Mouse (Mus musculus) right cerebral cortex, postnatal 10 days (tissue): ENCODE data around the gene Nfkbil1.
"Not testable (repeated sequence)": the region's sequence is repeated elsewhere in the genome, so short reads cannot be mapped to it uniquely, and the experiment has no call there.

ENCODE experiments used
- DNase-seq, 2 experiments: peaks; one replicate each; pipeline ENCODE4 v3.0.0; 2021; ENCODE audit warnings: low spot score in 2 of 2

Nfkbil1 gene

DNA sequence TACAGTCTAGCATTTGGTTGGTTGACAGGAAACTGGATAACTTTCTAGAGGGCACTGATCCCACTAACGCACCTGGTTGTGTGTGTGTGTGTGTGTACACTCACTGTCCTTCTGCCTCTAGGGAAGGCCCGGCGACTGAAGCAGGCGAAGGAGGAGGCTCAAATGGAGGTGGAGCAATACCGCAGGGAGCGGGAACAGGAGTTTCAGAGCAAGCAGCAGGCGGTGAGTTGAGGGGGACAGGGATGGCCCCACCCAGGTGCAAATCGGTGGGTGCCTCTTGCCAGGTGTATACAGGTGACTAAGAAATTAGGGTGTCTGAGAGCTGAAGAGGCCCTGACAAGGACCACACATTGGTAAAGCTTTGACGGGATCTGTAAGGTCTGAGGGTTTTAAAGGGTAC, 1.4 kb upstream of the Nfkbil1 start:
- DNase-seq = peak; percentile 61 to 67

DNA sequence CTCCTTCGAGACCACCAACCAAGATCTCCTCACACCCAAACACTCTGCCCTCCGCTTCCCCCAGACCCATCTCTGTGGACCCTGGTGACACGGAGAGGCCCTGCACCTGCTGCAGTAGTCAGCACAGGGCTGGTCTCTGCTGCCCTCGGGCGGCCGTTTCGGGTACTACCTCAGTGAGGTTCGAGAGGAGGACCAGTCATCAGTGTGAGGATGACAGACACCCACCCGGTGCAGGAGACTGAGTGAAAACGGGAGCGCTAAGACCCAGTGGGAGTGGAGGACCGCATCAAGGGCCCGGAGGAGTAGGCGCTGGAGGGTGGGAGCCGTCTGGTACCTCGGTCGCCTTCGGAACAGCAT, 776 bp upstream of the Nfkbil1 start:
- peak; percentile 98 to 99 for DNase-seq

DNA sequence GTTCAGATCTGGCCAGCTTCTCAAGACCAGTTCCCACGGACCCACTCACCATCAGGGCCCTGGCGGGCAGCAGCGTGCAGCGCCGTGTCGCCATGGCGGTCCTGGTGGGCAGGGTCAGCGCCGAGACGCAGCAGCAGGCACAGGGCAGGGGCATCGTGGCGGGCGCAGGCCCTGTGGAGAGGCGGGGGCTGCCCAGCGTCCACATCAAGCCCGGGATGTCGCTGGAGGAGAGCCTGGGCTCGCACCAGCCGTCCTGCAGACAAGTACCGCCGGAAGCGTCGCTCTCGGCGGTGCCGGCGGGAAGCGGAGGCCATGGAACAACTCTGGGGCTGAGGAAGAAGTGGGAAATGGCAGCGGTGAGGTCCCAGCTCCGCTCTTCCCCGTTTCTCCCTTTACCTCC, 689 bp downstream of the Nfkbil1 start:
- no peak for DNase-seq

DNA sequence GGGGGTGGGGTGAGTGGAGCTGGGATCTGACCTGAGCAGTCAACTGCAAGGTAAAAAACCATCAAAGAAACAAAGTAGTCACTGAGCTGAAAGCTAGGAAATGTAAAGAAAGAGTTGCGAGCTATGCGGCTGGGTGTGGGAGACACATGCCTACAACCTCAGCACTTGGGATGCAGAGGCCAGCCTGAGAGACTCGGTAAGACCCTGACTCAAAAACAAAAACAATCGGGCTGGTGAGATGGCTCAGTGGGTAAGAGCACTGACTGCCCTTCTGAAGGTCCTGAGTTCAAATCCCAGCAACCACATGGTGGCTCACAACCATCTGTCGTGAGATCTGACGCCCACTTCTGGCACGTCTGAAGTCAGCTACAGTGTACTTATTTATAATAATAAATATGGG, 1.5 kb downstream of the Nfkbil1 start:
- not testable (repeated sequence) for DNase-seq

DNA sequence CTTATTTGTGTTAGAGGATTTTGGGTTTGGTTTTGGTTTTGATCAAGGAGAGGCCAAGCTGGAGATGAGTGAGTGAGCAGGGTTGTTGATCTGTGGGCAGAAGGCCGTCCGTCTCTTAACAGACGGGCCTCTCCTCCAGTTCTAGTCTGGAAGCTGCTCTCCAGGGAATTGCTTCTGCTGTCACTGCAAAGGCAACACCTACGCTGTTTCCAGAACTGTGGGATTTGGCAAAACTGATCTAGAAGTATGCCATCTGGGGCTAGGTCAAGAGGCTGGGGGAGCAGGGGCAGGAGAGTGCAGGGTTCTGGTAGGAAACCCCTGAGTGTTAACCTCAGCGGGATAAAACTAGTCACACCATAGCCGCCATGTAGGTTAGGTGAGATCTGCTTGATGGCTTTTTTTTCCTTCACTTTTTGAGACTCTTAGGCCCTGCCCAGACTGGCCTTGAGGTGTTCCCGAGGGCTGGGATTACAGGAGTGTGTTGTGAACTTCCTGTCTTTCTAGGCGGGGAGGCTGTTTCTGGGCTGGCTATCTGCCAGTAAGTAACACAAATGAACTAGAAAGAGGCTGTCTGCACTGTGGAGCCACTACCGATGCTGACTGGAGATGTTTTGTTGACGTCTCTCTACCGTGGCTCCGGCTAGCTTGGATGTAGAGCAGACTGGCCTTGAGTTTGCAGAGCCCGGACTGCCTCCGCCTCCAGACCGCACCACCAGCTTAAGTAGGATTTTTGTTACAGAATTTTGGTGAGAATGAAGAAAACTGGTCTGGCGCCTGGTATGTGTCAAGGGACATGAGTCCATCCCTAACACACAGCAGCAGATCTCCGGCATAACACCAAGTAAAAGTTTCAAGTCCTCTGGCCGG, 2.2 kb downstream of the Nfkbil1 start, which contains the start of gene Atp6v1g2:
Gene Atp6v1g2, plus strand, starts transcription at position 547 of the 867 bp plus-strand sequence.
- DNase-seq = no peak

DNA sequence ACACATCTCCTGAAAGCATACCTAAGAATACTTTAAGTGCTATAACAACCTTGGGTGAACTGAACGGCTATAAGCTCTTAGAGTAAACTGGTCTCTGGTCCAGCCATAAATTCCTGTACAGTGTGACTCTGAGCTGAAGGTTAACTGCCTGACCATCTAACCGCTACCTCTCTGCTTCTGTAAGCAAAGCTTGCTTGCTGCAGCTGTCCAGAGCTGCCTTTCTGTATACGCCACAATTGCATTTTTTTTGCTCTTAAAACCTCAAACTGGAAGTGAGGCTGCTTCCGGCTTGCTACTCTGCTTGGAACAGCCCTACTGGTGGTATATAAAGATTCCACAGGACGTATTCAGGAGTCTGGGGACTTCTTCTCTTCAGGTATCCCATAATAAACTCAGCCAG, 2.9 kb downstream of the Nfkbil1 start:
- DNase-seq = no peak

DNA sequence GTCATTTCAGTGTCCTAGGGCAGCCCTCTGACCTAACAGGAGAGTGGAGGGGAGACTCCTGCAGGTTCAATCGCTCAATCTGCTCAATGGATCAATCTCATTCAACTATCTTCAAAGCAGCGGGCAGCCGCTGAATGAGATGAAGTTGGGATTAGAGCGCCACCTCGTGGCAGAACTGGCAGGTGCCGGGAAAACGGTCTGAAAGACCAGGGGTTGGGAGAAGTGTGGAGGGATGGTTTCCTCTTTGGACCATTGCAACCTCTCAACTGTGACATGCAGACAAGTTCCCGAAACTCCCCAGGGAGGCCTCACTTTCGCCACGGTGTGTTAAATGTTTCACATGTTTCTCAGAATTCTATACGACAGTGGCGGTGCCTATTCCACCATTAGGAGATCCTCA, 3.5 kb downstream of the Nfkbil1 start:
- DNase-seq = peak; percentile 83 to 91

DNA sequence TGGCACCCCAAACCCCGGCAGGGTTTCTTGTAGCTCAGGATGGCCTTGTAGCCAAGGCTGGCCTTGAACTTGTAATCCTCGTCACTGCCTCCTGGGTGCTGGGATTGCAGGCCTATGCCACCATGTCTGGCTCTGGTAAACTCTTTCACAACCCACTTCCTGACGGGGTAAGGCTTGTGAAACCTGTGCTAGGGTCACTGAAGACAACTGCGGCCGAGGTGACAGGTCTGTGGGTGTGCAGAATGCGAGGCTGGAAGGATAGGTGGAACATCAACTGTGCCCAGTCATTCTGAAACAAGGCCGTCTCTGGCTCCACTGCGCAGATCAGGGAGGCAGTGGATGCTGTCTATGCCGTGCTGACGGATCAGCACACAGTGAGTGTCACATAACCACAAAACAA, 4.6 kb downstream of the Nfkbil1 start:
- DNase-seq = no peak

DNA sequence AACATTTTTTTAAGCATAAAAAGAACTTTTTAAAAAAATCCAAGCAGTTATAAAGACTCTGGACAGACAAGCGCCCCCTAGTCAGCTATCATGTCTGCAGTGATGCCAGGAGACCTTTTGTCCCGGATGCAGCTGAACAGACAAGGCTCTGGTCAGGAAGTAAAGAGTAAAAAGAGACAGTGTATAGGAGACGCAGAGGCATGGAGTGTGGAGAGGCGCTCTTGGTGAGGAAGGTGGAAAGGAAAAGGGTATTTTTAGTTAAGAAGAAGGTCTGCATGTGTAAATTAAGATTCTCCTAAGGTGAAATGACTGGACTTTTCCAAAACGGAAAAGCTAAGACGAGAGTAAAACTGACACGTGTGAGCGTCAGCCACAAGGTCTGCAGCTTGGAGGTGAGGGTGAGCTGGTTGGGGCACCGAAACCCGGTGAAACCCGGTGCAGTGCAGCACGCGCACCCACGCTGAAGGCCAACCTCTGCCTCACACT, 9.0 kb downstream of the Nfkbil1 start:
- no peak for DNase-seq

DNA sequence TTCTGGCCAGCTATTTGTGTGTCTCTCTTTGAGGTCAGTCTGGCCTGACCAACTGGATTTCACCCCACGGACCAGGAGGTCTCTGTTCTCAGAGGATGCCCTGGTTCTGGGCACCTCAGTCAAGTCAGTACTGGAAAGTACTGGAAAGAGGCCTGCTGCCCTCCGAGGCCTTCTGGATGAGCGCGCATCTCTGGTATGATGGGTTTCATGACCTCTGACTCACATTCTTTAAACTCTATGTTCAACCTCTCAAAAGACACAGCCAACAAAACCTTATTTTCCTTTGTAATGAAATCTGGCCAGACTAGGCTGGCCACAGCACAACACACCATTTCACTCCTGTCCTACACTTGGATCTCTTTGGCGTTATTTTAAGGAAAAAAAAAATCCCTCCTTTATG, 10.1 kb downstream of the Nfkbil1 start:
- DNase-seq = no peak

DNA sequence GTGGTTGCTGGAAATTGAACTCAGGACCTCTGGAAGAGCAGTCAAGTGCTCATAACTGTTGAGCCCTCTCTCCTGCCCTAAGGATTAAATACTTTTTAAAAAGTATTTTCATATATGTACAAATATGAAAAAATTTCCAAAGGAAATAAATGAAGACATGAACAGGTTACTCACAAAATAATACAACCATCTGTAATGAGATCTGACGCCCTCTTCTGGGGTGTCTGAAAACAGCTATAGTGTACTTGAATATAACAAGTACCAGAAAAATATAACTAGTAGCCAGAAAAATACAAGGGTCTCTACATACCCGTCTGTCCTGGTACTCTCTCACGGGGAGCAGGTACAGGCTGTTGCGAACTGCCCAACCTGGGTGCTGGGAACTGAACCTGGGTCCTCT, 11.0 kb downstream of the Nfkbil1 start:
- no peak for DNase-seq

DNA sequence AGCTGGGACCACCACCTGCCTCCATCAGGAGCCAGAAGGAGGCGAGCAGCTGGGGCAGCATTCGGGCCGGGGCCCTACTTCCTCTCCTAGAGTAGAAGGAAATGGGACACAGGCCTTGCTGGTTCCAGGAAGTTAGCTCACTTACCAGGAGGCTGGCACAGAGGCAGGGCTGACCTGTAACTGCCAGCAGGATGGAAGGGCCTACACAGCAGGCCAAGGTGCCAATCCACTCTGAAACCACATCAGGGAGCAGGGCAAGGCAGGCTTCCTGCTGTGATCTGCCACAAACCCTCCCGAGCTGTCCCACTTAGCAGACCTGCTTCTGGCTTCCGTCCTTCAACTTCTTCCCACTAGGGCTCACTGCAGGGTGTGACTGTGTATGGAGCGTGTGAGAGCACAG, 13.3 kb downstream of the Nfkbil1 start:
- DNase-seq = peak in 1 of 2 experiments; percentile 33

DNA sequence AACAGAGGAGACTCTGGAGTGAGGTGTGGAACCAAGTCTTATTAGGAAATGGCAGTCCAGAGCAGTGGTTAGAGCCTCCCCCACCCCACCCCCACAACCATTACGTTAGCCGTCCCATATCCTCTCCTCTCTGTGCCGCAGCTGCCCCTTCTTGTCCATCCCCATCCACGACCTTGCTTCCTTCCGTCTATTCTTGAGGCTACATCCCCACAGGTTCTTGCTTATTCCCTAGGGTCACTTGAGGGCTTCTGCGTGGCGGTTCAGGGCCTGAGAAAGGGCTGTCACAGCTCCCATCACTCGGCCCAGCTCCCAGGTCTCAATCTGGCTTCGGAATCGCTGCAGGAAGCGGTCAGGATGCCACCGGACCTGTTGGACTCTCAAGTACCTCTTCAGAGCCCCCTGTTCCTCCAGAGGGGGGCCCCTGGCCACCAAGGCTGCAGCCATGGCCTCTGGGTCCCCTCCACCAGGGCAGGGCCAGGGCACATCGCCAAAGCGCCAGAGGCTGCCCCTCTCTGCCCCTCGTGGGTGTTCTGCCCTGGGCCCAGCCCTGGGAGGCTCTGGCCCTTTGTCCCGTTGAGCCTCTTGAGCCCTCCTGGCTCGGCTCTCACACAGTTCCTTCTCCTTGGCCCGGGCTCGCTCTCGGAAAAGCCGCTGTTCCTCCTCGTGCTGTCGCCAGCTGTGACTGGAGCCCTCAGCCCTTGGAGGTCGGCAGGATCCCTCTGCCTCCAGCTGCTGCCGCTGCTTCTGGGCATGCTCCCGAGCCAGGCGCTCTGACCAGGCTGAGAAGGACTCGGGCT, 15.2 kb downstream of the Nfkbil1 start, which contains the start of gene Gm16181:
Gene Gm16181, plus strand, starts transcription at position 679 of the 797 bp plus-strand sequence.
- peak in 1 of 2 experiments; percentile 32 for DNase-seq

DNA sequence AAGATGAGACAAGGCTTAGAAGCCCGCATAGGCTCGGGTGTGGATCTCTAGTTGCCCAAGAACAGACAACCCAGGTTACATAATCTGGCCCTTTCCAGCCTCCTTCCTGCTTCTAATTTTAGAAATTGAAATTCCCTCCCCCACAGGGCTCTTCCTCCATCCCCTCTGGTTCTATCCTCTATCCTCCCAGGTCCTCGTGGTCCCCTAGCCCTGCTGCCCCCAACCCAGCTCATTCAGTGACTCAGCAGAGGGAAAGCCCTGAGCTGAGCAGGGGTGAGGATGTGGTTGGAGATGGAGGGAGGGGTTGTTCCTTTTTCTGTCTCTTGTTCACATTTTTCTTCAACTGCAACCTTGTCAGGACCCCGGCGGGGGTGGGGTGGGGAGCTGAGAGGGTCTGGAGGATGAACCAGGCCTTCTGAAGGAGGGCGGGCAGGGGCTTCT, 16.0 kb downstream of the Nfkbil1 start:
- peak in 1 of 2 experiments; percentile 22 for DNase-seq

DNA sequence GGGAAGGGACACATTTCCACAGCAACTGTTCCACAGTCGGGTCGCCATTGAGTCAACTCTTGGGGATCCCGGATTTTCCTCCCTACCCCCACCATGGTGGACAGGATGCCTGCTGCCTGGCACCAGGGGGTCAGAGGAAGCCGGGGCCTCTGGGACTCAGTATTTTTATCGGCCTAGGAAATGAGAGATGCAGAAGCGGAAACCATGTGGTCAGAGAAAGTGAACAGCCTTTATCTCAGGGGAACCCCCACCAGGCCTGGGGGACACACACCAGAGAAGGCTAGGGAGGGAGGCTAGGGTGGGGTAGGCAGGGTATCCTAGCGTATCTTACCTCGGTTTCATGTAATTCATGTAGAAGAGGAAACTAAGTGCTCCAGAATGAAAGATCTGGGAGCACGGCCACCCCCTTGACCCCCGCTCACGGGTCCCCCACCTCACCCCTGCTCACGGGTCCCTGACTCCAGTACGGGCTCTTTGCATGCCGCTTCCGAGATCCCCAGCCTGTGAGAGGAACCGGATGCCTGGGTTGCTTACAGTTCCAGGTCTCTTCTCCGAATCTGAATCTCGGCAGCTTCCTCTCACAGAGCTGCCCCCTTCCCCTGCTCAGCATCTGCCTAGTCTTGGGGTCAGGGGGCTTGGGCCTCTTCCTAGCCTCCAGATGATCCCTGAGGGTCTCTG, 16.9 kb downstream of the Nfkbil1 start:
- DNase-seq = peak in 1 of 2 experiments; percentile 38

DNA sequence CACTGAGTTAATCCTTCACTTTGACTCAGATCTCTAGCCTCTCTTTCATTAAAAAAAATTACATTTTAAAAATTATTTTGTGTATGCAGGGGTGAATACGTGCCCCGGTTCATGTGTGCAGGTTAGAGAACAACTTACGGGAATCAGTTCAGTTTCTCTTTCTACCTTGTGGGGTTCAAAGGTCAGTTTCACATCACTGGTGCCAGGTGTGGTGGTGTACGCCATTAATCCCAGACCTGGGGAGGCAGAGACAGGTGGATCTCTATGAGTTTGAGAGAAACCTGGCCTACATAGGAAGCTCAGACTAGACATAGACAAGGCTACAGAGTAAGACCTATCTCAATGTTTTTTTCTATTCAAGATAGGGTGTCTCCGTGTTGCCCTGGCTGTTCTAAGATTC, 22.5 kb downstream of the Nfkbil1 start:
- no peak for DNase-seq

DNA sequence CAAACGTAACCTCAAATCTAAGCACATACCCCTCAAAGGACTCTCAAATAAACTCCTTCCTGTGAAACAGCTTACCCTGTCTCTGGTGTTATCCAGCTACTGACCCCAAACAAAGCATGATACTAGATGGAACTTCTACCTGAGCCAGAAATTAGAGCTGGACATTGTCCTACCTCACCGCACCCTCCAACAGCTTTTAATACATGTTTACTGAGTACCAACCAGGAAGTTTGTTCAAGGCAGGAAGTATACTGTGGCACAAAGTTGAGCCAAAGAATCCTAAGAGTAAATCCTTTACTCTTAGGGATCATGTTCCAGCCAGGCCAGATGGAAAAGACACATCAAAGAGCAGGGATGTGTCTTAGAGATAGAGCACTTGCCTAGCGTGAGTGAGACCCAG, 25.0 kb downstream of the Nfkbil1 start:
- no peak for DNase-seq

DNA sequence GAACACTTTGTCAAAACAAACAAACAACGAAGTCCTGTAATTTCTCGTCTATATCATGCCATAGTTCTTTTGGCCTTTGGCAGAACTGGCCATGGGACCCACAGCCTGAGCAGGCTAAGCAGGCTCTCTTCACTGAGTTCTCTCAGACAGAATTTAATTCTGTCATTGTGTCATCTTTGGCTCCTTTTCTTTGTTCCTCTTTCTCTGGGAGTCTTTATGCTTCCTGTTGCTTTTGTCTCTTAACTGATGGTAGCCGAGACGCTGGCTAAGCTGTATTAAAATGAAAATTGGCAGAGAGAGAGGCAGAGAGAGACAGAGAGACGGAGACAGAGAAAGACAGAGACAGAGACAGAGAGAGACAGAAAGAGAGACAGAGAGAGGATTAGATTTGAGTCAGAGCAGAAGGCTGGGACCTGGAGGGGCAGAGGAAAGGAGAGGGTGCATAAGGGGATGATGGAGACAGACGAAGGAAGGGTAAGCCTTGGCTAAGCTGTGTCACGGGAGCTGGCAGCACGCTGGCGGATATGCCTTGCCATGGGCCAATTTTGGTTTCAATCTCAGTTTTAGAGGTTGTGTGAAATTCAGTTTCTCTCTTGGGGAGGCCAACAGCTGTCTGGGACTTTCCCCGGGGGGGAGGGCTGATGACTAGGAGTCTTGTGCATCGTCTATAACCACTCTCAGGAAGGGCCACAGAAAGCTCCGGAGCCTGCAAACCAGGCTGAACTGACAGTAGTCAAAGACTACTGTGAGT, 25.6 kb downstream of the Nfkbil1 start:
- no peak for DNase-seq

DNA sequence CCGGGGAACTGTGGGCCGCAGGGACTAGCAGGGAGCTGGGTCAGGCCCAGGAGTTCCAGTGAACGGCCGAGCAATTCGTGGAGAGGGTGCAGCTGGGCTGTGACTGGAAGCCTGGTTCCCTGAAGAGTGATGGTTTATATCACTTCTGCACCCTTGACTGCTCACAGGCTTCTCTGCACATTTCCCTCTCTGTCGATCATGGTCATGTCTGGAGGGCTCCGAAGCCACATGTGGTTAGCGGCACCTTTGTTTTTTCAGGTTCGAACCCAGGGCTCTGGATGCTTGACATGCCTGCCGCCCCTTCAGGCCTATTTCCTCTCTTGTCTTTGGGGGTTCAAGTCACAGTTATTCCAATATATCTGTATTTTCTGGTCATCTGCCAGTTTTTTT, 30.2 kb downstream of the Nfkbil1 start:
- no peak for DNase-seq

DNA sequence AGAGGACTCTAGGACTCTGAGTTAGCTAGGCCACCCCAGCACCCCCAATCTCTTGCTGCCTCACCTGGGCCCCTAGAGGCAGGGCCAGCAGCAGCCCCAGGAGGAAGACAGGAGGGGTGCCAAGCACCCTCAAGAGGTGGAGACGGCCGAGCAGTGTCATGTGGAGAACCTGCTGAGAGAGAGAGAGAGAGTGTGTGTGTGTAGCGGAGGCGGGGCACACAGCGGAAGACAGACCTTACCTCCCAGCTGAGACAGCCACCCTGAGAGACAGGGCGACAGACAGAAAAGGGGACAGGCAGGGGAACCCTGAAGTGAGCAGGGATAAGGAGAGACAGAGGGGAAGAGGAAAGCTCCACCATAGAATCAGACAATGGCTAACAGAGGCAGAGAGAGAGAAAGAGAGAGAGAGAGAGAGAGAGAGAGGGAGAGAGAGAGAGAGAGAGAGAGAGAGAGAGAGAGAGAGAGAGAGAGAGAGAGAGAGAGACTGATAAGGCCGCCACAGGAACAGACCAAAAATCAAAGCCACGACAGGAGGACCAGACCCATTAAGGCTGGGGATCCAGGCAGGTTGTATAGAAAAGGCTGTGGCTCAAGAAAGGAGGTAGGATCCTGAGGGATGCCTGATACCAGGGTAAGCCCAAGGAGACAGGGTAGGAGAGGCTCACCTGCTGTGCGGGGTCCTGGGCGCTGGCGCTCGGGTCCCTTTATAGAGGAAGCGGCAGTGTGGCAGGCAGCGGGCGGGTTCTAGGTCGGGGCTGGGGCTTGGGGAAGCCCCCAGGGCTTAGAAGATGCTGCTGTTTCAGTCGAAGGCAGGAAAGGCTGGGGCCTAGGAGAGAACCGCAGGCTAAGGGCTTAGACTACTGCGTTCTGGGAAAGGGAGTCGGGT, 30.9 kb downstream of the Nfkbil1 start, which contains the start of gene Lta:
Gene Lta, minus strand, starts transcription at position 858 of the 886 bp plus-strand sequence.
- no peak for DNase-seq
